Mouse (Mus musculus): ENCODE measurements around the gene Tspan31. TPM values are rescaled to one million over a fixed set of nuclear protein-coding genes. Genes with fewer than 3 reads are reported as not detected.
"Not testable (repeated sequence)": the region's sequence is repeated elsewhere in the genome, so short reads cannot be mapped to it uniquely, and the experiment has no call there.

Tspan31 gene
- total RNA-seq, 2 experiments from 2014 or later: 47.3 to 50.0 TPM

DNA sequence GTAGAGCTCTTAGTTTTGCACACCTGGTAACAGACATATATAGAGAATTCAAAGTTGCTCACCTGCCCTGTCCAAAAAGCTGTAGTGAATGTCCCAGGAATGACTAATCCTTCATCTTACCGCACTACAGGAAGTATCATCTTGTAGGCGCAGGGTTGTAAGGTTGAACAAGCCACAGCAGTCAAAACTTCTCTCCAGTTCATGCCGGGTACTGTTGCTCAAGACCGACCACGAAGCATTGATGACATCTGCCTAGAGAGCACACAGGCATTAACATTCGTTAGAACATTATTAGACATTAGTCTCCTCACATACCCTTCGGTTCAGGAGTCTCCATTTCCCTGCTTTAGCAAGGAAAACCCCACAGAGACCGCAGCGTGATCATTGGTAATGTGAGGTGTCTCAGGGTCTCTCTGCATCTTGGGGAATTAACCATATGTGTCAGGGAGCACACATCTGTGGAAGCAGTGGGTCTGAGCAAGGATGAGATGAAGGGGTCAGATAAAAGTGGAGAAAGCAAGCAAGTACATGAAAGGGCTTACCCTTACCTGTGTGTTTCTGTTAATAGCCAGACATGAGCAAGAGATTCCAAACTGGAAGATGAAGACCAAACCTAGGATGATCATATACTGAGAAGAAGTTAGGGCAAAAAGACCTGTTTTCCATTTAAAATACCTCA lies 1.6 kb downstream of the Tspan31 start:
- intact Hi-C loops (cut with DNase I): no loop called here

DNA sequence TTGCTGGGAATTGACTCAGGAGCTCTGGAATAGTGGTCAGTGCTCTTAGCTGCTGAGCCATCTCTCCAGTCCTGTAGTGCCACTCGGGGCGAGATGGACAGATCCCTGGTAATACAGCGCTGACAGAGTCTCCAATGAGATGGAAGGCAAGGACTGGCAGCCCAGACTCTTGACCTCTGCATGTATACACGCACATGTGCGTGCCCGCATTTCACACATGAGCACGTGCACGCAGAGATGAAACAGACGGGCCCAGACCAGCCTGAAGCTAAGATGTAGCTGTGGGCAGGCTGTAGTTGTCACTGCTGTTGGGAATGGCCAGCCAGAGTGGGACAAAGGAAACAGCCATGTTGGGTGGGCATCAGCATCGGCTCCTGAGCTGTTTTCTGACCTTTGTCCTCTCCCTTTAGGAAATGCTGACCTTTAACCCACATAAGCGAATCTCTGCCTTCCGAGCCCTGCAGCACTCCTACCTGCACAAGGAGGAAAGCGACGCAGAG lies 3.5 kb downstream of the Tspan31 start:
- DNase-seq: no peak
- intact Hi-C loops (cut with DNase I): no loop called here

More for the DNA sequence above, 1.6 kb downstream of the Tspan31 start:
- no peak for DNase-seq

DNA sequence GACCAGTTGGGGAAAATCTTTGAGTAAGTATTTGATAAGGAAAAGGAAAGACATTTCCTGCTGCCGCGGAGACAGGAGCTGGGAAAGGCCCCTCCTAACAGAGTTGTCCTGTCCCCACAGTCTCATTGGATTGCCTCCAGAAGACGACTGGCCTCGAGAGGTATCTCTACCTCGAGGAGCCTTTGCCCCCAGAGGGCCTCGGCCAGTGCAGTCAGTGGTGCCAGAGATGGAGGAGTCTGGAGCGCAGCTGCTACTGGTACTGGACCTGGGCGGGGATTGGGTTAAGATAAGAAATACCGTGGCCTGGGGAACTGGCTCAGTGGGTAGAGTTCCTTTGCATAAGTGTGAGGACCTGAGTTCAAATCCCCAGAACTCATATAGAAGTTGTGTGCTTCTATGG lies 4.1 kb downstream of the Tspan31 start:
- DNase-seq: no peak
- intact Hi-C loops (cut with DNase I): no loop called here

- intact Hi-C loops (cut with DNase I): no loop called here
- DNase-seq: no peak
Observed at GRCm38 (mm10) chr10:127063913-127064870, 5.9 kb downstream of the Tspan31 start.

DNA sequence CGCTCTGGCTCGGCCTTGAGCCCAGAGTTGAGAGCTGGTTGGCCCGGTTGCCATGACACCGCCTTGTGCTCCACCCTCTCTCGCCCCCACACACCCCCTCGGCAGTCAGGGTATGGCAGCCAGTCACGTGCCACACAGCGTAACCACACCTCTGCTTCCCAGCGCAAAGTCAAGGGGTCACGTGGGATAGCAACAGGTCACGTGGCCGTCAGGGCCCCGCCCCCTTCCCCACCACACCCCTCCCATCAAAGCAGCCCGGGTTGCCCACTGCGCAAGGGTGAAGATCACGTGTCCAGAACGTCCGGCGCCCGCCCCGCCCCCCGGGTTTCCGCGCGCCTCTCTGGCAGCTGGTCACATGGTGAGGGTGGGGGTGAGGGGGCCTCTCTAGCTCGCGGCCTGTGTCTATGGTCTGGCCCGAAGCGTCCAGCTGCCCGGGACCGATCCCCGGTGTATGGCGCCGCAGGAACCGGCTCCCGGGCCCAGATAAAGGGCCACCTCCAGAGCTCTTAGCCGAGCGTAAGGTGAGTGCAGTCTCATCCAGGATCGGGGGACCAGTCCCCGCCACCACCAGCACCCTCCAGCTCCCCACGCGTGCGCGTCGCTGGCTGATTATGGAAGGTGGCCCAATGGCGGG lies 6.7 kb downstream of the Tspan31 start, which contains the start of gene Cdk4:
Gene Cdk4 (plus strand): TSS at position 296 of the 634 bp plus-strand sequence.
- DNase-seq: peak; percentile 98
- intact Hi-C loops (cut with DNase I): no loop called here

GRCm38 (mm10) chr10:127062503-127062902 lies 7.6 kb downstream of the Tspan31 start:
- DNase-seq: no peak
- intact Hi-C loops (cut with DNase I): no loop called here

DNA sequence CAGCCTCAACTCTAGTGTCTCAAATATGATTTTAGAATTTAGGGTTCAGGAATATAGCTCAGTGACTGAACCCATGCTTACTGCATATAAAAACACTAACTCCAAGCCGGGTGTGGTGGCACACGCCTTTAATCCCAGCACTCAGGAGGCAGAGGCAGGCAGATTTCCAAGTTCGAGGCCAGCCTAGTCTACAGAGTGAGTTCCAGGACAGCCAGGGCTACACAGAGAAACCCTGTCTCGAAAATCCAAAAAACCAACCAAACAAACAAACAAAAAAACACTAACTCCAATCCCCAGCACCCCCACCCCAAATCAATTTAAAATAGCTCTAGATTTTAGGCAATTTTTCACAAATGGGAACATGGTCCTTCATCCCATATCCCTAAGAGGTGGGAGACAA lies 8.0 kb downstream of the Tspan31 start:
- DNase-seq; intact Hi-C loops (cut with DNase I): not testable (repeated sequence)

- DNase-seq: no peak
- intact Hi-C loops (cut with DNase I): no loop called here
Observed at GRCm38 (mm10) chr10:127061513-127061912, 8.6 kb downstream of the Tspan31 start.

GRCm38 (mm10) chr10:127061085-127061484 lies 9.0 kb downstream of the Tspan31 start:
- DNase-seq: no peak
- intact Hi-C loops (cut with DNase I): no loop called here

- DNase-seq: peak; percentile 54 to 55
- intact Hi-C loops (cut with DNase I): no loop called here
Observed at GRCm38 (mm10) chr10:127059968-127060916, 9.8 kb downstream of the Tspan31 start, which contains the start of gene March9. Gene March9 (minus strand): TSS chr10:127060184.

DNA sequence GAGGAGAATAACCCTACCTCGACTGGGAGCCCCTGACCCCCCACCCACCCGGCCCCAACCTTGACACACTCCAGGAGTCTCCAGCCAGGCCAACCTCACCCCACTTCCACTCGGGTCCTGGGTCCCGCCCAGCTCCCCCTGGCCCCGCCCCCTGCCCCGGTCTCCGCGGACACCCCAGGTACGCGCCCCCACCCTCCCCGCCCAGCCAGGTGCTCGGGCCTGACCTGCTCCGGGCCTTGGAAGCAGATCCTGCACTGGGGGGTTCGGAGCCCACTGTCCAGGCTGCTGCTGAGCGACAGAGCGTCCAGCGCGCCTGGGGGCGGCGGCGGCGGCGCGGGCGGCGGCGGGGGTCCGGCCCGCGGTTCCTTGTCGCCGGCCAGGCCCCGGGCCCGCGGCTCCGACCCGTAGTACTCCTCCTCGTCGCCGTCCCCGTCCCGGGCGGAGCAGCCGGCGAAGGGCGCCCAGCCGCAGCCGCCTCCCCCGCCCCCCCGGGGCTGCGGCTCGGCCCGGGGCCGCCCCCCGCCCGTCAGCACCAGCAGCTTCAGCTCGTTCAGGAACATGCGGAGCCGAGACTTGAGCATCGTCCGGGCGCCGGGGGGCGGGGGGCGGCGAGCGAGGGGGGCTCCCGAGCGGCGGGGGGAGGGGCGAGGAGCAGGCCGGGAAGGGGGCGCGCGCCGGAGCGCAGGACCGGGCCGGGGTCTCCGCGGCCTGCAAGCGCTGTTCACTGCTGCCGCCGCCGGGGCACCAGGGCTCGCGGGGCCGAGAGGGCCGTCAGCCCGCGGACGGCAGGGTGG lies 10.7 kb downstream of the Tspan31 start:
- DNase-seq: no peak

DNA sequence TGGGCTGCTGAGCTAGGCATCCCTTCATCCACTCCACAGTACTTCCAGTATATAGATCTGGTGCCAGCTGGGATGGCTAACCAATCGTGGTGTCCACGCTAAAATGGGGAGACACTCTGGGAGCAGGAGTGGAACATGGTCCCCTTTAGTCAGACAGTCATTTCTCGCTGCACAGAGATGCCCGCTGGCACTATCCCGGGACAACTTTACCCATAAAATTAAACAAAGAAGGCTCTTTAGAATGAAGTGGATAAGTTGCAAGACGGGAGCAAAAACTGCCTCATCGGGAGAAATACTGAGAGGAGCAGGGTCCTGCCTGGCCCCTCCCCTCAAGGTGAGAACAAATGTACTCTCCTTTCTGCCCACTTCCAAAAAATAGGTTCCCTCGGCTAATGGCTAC lies 11.4 kb downstream of the Tspan31 start:
- no peak for DNase-seq
- intact Hi-C loops (cut with DNase I): no loop called here

More for the DNA sequence above, 10.7 kb downstream of the Tspan31 start:
- intact Hi-C loops (cut with DNase I): no loop called here

DNA sequence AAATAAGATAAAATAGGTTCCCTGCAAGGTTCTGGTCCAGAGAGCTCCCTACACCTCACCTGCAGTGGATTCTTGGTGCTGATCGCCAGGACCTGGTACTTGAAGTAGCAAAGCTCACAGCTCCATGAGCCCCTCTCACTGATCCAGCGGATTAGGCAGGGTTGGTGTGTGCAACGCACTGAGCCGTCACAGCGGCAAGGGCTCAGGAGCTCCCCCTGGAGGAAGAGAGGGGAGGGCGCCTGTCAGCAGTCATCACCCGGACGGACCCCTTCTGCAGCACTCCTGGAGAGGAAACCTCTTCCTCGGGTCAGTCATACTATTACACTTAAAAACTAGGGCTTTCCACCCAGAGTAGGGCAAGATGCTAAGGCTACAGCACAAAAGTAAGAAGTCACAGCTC lies 11.9 kb downstream of the Tspan31 start:
- DNase-seq: peak; percentile 80 to 86
- intact Hi-C loops (cut with DNase I): no loop called here

DNA sequence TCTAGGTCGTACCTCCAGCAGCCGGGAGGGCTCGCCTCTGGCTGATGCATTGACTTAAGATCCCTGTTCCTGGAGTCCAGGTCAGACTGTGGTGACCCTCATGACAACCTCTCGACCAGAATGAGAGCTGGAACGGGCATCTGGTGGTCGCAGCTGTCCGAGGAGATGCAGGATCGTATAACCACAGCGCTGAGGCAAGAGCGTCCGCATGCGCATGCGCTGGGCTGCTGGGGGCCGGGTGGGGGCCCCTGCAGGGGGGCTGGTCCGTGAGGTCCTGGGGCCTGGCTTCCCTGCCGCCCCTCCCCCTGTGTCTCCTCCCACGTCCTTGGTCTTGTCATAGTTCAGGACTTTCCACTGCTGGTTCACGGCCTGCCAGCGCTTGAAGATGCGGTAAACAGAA lies 13.6 kb downstream of the Tspan31 start:
- intact Hi-C loops (cut with DNase I): no loop called here
- DNase-seq: no peak

DNA sequence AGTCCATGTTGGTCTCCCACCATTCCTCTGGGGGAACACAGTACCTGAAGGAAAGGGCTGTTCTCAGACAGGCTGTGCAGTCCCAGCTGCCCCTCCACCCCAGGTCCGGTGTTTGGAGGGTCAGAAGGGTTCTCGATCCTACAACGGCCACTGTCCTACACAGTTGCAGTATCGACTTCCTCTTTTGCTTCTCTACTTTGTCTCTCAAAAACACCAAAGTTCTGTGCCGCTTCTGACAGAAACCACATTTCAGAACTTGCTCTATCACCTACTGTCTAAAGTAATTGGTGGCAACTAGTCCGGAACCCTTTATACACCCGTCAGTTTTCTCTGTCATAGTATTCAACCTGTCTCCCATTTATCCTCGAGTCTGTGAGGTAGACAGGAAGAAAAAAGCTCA lies 14.7 kb downstream of the Tspan31 start:
- intact Hi-C loops (cut with DNase I): no loop called here
- no peak for DNase-seq

GRCm38 (mm10) chr10:127054646-127055045 lies 15.4 kb downstream of the Tspan31 start:
- intact Hi-C loops (cut with DNase I): no loop called here

DNA sequence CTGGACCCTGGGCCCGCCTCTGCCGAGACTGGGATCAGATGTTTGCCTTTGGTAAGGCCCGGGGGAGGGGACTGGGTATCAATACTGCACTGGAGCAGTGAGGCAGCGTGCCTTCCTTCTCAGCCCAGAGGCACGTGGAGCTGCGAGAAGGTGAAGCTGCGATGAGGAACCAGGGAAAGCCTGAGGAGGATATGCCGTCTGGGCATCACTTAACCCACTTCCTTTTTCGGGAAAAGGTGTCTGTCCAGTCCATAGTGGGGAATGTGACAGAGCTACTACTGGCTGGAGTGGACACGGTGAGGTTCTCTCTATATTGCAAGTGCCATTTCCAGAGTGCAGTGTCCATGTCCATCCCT lies 20.0 kb downstream of the Tspan31 start:
- intact Hi-C loops (cut with DNase I): no loop called here

More at GRCm38 (mm10) chr10:127054646-127055045, 15.4 kb downstream of the Tspan31 start:
- DNase-seq: no peak

DNA sequence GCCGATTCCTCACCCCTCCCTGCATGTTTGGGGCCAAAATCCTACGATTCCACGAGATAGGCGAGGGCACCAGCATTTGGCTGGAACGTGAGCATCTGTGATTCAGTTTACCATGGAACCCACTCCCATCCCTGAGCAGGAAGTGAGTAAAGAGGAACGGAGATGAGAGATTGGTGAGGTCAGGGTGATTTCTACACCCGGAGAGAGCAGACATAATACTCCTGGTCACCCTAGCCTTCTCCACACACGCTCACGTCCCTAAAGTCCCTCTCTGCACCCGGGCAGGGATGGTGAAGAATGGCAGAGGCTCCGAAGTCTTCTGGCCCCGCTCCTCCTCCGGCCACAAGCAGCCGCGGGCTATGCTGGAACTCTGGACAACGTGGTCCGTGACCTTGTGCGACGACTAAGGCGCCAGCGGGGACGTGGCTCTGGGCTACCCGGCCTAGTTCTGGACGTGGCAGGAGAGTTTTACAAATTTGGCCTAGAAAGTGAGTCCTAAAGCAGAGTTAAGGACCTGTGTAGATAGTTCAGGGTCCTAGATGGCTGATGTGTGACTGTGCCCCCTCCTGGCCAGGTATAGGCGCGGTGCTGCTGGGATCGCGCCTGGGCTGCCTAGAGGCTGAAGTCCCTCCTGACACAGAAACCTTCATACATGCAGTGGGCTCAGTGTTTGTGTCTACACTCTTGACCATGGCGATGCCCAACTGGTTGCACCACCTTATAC lies 20.5 kb downstream of the Tspan31 start:
- intact Hi-C loops (cut with DNase I): no loop called here
- DNase-seq: no peak

More for the DNA sequence above, 20.0 kb downstream of the Tspan31 start:
- no peak for DNase-seq

Data from heart, postnatal 14 days (tissue).